Mouse (Mus musculus) hindbrain, embryonic 11.5 days (tissue): Measurements from ENCODE around the gene Mettl26. TPM values are rescaled to one million over a fixed set of nuclear protein-coding genes. Genes with fewer than 3 reads are reported as not detected.
A peak's percentile ranks its signal among the peaks of the same experiment; 100 is the strongest.
"Not testable (repeated sequence)": the region's sequence is repeated elsewhere in the genome, so short reads cannot be mapped to it uniquely, and the experiment has no call there.

Experiments used
- ATAC-seq: fragments of 200-750 bp; cut with Nextera tagmentation; 2 replicates; pipeline ENCODE4 v1.8.0; 2017; ENCODE audit warnings: mild to moderate bottlenecking, moderate TSS enrichment, moderate library complexity; ENCODE audit not compliant: low FRiP score
- DNase-seq: peaks from one replicate; pipeline ENCODE4 v3.0.0-alpha.2; 2015; ENCODE audit warnings: low spot score
- H3K27ac ChIP-seq: fragments of 300-500 bp; sonication (generic); 2 replicates; pipeline ENCODE4 v1.5.1; 2014; ENCODE audit warnings: mild to moderate bottlenecking, low read depth, low read length
- H3K27me3 ChIP-seq: fragments of 300-500 bp; sonication (generic); 2 replicates; pipeline ENCODE4 v1.6.1; 2014; ENCODE audit warnings: mild to moderate bottlenecking, low read length, moderate library complexity, mixed read lengths; ENCODE audit not compliant: control insufficient read depth, insufficient read depth
- H3K36me3 ChIP-seq: fragments of 300-500 bp; sonication (generic); 2 replicates; pipeline ENCODE4 v1.6.1; 2014; ENCODE audit warnings: mild to moderate bottlenecking, low read length, moderate library complexity, mixed read lengths; ENCODE audit not compliant: control insufficient read depth, insufficient read depth
- H3K4me1 ChIP-seq: fragments of 300-500 bp; sonication (generic); replicated peaks from 2 replicates; pipeline ENCODE4 v1.6.1; 2014; ENCODE audit warnings: low read length, mixed read lengths; ENCODE audit not compliant: control insufficient read depth, insufficient read depth
- H3K4me2 ChIP-seq: fragments of 300-500 bp; sonication (generic); replicated peaks from 2 replicates; pipeline ENCODE4 v1.6.1; 2014; ENCODE audit warnings: mild to moderate bottlenecking, low read depth, low read length
- H3K4me3 ChIP-seq: fragments of 300-500 bp; sonication (generic); 2 replicates; pipeline ENCODE4 v1.5.1; 2014; ENCODE audit warnings: low read depth, low read length
- H3K9ac ChIP-seq: fragments of 300-500 bp; sonication (generic); 2 replicates; pipeline ENCODE4 v1.6.1; 2014; ENCODE audit warnings: low read depth, low read length
- H3K9me3 ChIP-seq: fragments of 300-500 bp; sonication (generic); 2 replicates; pipeline ENCODE4 v1.6.1; 2016; ENCODE audit warnings: low read length; ENCODE audit not compliant: control insufficient read depth
- WGBS: fragments of 180-500 bp; shearing (Covaris S2); extraction: QIAGEN DNeasy Blood & Tissue Kit; methylation state at CpG from one replicate; pipeline ENCODE4 v1.1.7; 2014; 5-methylcytosine and 5-hydroxymethylcytosine counted together
- polyA plus RNA-seq: library from polyadenylated mRNA; unstranded; fragments of >200 nt; fragmentation: Nextera tagmentation; extraction: Ambion mirVana; gene quantifications from 2 replicates; pipeline ENCODE4 v1.2.1, GENCODE M21; 2014

Mettl26 gene
- polyA plus RNA-seq, 1 experiment from 2014 or later = 53.2 TPM

- Histone ChIP-seq H3K9me3 (no peaks in the 10 kb centered on the region), H3K4me2 (no peak overlapping the region), H3K27ac (no peak overlapping the region), H3K4me3 (no peak overlapping the region), H3K36me3 (no peaks in the 10 kb centered on the region), H3K9ac (no peak overlapping the region), H3K4me1 (peaks cover 8% of the 10 kb centered on the region), H3K27me3 (0 out of 2 replicates have a peak, but pooled peaks cover 2% of the 10 kb centered on the region)
- DNase-seq = no peak
- 87% methylated on average over 8 of the region's 8 CpGs for WGBS
- no peak for ATAC-seq
Measured at GRCm38 (mm10) chr17:25869498-25869897, 5.4 kb upstream of the Mettl26 start.

GRCm38 (mm10) chr17:25869954-25870353, 4.9 kb upstream of the Mettl26 start:
- H3K4me3 ChIP-seq = no peak overlapping the region
- no peak overlapping the region for H3K9ac ChIP-seq
- H3K27ac ChIP-seq = no peak overlapping the region
- DNase-seq (no peak), ATAC-seq (no peak)
- no peak overlapping the region for H3K4me2 ChIP-seq
- H3K4me1 ChIP-seq = peaks cover 8% of the 10 kb centered on the region
- H3K9me3 ChIP-seq = no peaks in the 10 kb centered on the region
- 0 out of 2 replicates have a peak, but pooled peaks cover 2% of the 10 kb centered on the region for H3K27me3 ChIP-seq
- 76% methylated on average over 2 of the region's 2 CpGs for WGBS
- H3K36me3 ChIP-seq = no peaks in the 10 kb centered on the region

- peaks cover 12% of the 10 kb centered on the region for H3K4me1 ChIP-seq
- not testable (repeated sequence) for H3K4me3 ChIP-seq, DNase-seq, H3K9me3 ChIP-seq, H3K27me3 ChIP-seq, ATAC-seq, H3K36me3 ChIP-seq, H3K9ac ChIP-seq, H3K4me2 ChIP-seq, H3K27ac ChIP-seq
Measured at GRCm38 (mm10) chr17:25871566-25871965, 3.3 kb upstream of the Mettl26 start.

- peaks cover 10% of the 10 kb centered on the region for H3K4me1 ChIP-seq
- DNase-seq (no peak), ATAC-seq (no peak)
- no peaks in the 10 kb centered on the region for H3K36me3 ChIP-seq
- no peak overlapping the region for H3K4me2 ChIP-seq
- no peaks in the 10 kb centered on the region for H3K9me3 ChIP-seq
- no peak overlapping the region for H3K27ac ChIP-seq
- H3K9ac ChIP-seq = no peak overlapping the region
- H3K27me3 ChIP-seq = 0 out of 2 replicates have a peak, but pooled peaks cover 2% of the 10 kb centered on the region
- 77% methylated on average over 3 of the region's 3 CpGs for WGBS
- no peak overlapping the region for H3K4me3 ChIP-seq
Measured at GRCm38 (mm10) chr17:25872676-25873075, 2.2 kb upstream of the Mettl26 start.

GRCm38 (mm10) chr17:25873405-25874147, 1.3 kb upstream of the Mettl26 start:
- WGBS = 73% methylated on average over 11 of the region's 11 CpGs
- Histone ChIP-seq H3K4me3 (no peak overlapping the region), H3K9ac (peak overlapping the region; percentile 62; the same call in 1 of the 2 replicates), H3K27me3 (no peaks in the 10 kb centered on the region), H3K36me3 (no peaks in the 10 kb centered on the region), H3K9me3 (no peaks in the 10 kb centered on the region), H3K4me2 (peak overlapping the region; percentile 71), H3K27ac (no peak overlapping the region), H3K4me1 (peaks cover 4% of the 10 kb centered on the region)
- no peak for DNase-seq
- ATAC-seq = no peak

GRCm38 (mm10) chr17:25874148-25874720, 640 bp upstream of the Mettl26 start:
- Histone ChIP-seq H3K27me3 (no peaks in the 10 kb centered on the region), H3K4me3 (peak overlapping the region; percentile 79), H3K4me1 (peaks cover 4% of the 10 kb centered on the region; the same call in 1 of the 2 replicates), H3K9me3 (no peaks in the 10 kb centered on the region), H3K27ac (peak overlapping the region; percentile 91), H3K9ac (peak overlapping the region; percentile 62), H3K4me2 (peak overlapping the region; percentile 71), H3K36me3 (no peaks in the 10 kb centered on the region)
- ATAC-seq (peak; percentile 15; the same call in 1 of the 2 replicates), DNase-seq (no peak)
- 5% methylated on average over 14 of the region's 14 CpGs for WGBS

- 2% methylated on average over 58 of the region's 59 CpGs for WGBS
- Histone ChIP-seq H3K36me3 (no peaks in the 10 kb centered on the region), H3K9me3 (no peaks in the 10 kb centered on the region), H3K9ac (peak overlapping the region; percentile 83), H3K27ac (peak overlapping the region; percentile 91), H3K4me2 (peak overlapping the region; percentile 71), H3K4me1 (peaks cover 7% of the 10 kb centered on the region; the same call in 1 of the 2 replicates), H3K27me3 (no peaks in the 10 kb centered on the region), H3K4me3 (peak overlapping the region; percentile 79)
- DNase-seq (peak; percentile 89), ATAC-seq (peak; percentile 91)
Measured at GRCm38 (mm10) chr17:25875171-25876136, 580 bp downstream of the Mettl26 start.

GRCm38 (mm10) chr17:25876347-25876915, 1.6 kb downstream of the Mettl26 start:
- H3K9me3 ChIP-seq = no peaks in the 10 kb centered on the region
- no peaks in the 10 kb centered on the region for H3K36me3 ChIP-seq
- 54% methylated on average over 10 of the region's 10 CpGs for WGBS
- H3K9ac ChIP-seq = peak overlapping the region; percentile 83
- H3K4me3 ChIP-seq = peak overlapping the region; percentile 79
- peak overlapping the region; percentile 71 for H3K4me2 ChIP-seq
- H3K27ac ChIP-seq = no peak overlapping the region
- DNase-seq (no peak), ATAC-seq (no peak)
- H3K27me3 ChIP-seq = no peaks in the 10 kb centered on the region
- H3K4me1 ChIP-seq = peaks cover 14% of the 10 kb centered on the region
